Mouse (Mus musculus): ENCODE measurements around the gene 7530416G11Rik.

- TF ChIP-seq CTCF (IDR thresholded peaks at IDR 0.05) = no peak
- TF ChIP-seq EP300 (IDR thresholded peaks at IDR 0.05) = no peak
Observed at GRCm38 (mm10) chr15:85461541-85461940, 41.5 kb downstream of the 7530416G11Rik start.

Measured in lung, postnatal 0 days (tissue).